Mouse (Mus musculus) heart, postnatal 0 days (tissue): ENCODE measurements at regions not wholly inside any gene's neighbourhood (a gene's known extent, or its start where the extent isn't known, plus 50 kb on each side); places are given as distances from the start of the nearest gene placed in this dataset.

ENCODE experiments used
- ATAC-seq: fragments of 200-750 bp; cut with Nextera tagmentation; 2 replicates; pipeline ENCODE4 v1.8.0; 2017; ENCODE audit warnings: low read depth, moderate number of reproducible peaks, moderate library complexity; ENCODE audit not compliant: insufficient read depth
- DNase-seq: peaks from one replicate; pipeline ENCODE4 v3.0.0-alpha.2; 2016; ENCODE audit warnings: low spot score
- H3K27ac ChIP-seq: fragments of 300-500 bp; sonication (generic); 2 replicates; pipeline ENCODE4 v1.5.1; 2014; ENCODE audit warnings: low read depth, mild to moderate bottlenecking
- H3K27me3 ChIP-seq: fragments of 300-500 bp; sonication (generic); 2 replicates; pipeline ENCODE4 v1.6.1; 2014; ENCODE audit warnings: low read length, mixed read lengths; ENCODE audit not compliant: control insufficient read depth, insufficient read depth
- H3K36me3 ChIP-seq: fragments of 300-500 bp; sonication (generic); replicated peaks from 2 replicates; pipeline ENCODE4 v1.6.1; 2014; ENCODE audit warnings: low read length, mixed read lengths; ENCODE audit not compliant: control insufficient read depth, insufficient read depth
- H3K4me1 ChIP-seq: fragments of 300-500 bp; sonication (generic); 2 replicates; pipeline ENCODE4 v1.6.1; 2014; ENCODE audit warnings: antibody characterized with exemption; ENCODE audit not compliant: control insufficient read depth, insufficient read depth
- H3K4me2 ChIP-seq: fragments of 300-500 bp; sonication (generic); 2 replicates; pipeline ENCODE4 v1.6.1; 2014; ENCODE audit warnings: low read depth, mild to moderate bottlenecking, low read length, moderate library complexity
- H3K4me3 ChIP-seq: fragments of 300-500 bp; sonication (generic); 2 replicates; pipeline ENCODE4 v1.5.1; 2014; ENCODE audit warnings: low read depth, low read length
- H3K9ac ChIP-seq: fragments of 300-500 bp; sonication (generic); replicated peaks from 2 replicates; pipeline ENCODE4 v1.6.1; 2014; ENCODE audit warnings: low read depth, low read length, mixed read lengths
- H3K9me3 ChIP-seq: fragments of 300-500 bp; sonication (generic); replicated peaks from 2 replicates; pipeline ENCODE4 v1.6.1; 2016; ENCODE audit warnings: low read length; ENCODE audit not compliant: control insufficient read depth
- CTCF ChIP-seq: IDR thresholded peaks from 2 replicates; pipeline ENCODE4 v1.5.1; 2016; ENCODE audit warnings: antibody characterized with exemption, control low read depth, low read depth
- EP300 ChIP-seq: IDR thresholded peaks from 2 replicates; pipeline ENCODE4 v1.6.1; 2016; ENCODE audit warnings: antibody characterized with exemption, low read depth
- WGBS: fragments of 180-500 bp; shearing (Covaris S2); extraction: QIAGEN DNeasy Blood & Tissue Kit; methylation state at CpG from one replicate; pipeline ENCODE4 v1.1.7; 2014; 5-methylcytosine and 5-hydroxymethylcytosine counted together

GRCm38 (mm10) chr15:7521611-7522010 lies 123.4 kb upstream of the Egflam start:
- Histone ChIP-seq H3K9me3 (no peaks in the 10 kb centered on the region), H3K4me3 (no peak overlapping the region), H3K27me3 (no peaks in the 10 kb centered on the region), H3K9ac (no peak overlapping the region), H3K36me3 (no peaks in the 10 kb centered on the region), H3K4me1 (no peaks in the 10 kb centered on the region), H3K27ac (no peak overlapping the region), H3K4me2 (no peak overlapping the region)
- WGBS = 64% methylated on average over 9 of the region's 9 CpGs
- TF ChIP-seq EP300 (no peak), CTCF (no peak)
- DNase-seq = no peak
- ATAC-seq = no peak

DNA sequence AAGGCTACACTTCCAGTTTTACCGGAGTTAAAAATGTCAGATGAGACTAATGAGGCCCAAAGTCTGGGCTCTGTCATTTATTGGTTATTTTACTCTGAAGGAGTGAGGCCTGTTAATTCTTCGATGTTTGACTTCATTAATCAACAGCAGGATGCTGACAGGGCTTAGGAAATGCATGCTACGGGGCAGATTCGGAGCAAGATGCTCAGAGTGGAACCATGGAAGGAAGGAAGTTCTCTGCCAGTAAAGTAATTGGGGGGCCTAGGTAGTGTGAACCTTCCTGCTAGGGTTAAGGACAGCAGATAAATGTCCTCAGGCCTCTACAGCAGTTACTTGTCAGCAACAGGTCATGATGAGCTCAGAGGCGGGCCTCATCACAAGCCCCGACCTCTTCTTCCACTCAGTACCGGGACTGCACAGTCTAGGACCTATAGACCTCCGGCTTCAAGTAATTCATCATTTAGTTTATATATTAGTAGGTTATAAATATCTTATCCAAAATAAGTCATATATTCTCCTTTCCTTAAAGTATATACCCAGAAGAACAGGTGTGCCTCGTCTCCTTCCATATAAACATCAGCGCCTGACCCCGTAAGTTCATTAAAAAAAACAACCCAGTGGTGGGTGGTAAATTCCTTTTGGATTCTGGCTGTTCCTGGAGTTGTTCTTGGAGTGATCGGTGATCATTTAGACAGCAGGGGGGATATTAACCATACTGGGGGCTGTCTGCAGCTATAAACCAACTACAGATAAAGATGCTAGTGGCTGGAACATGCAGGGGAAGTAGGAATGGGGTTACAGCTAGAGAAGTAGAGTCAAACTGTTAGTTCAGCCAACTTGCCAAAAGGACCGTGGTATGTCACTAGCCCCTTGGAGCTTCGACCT lies 124.9 kb upstream of the Egflam start:
- Histone ChIP-seq H3K27ac (no peak overlapping the region), H3K36me3 (no peaks in the 10 kb centered on the region), H3K4me3 (no peak overlapping the region), H3K4me2 (no peak overlapping the region), H3K9ac (no peak overlapping the region), H3K27me3 (no peaks in the 10 kb centered on the region), H3K4me1 (no peaks in the 10 kb centered on the region), H3K9me3 (no peaks in the 10 kb centered on the region)
- 73% methylated on average over 14 of the region's 14 CpGs for WGBS
- ATAC-seq = no peak
- no peak for TF ChIP-seq EP300
- TF ChIP-seq CTCF = no peak
- no peak for DNase-seq

- no peaks in the 10 kb centered on the region for H3K9me3 ChIP-seq
- H3K4me2 ChIP-seq = no peak overlapping the region
- H3K4me3 ChIP-seq = no peak overlapping the region
- H3K27me3 ChIP-seq = 0 out of 2 replicates have a peak, but pooled peaks cover 4% of the 10 kb centered on the region
- no peak for DNase-seq
- ATAC-seq = no peak
- peaks cover 10% of the 10 kb centered on the region for H3K4me1 ChIP-seq
- WGBS = 22% methylated on average over 5 of the region's 5 CpGs
- H3K9ac ChIP-seq = no peak overlapping the region
- H3K36me3 ChIP-seq = no peaks in the 10 kb centered on the region
- H3K27ac ChIP-seq = no peak overlapping the region
- TF ChIP-seq CTCF (no peak), EP300 (no peak)
These were observed 132.9 kb upstream of the Egflam start for GRCm38 (mm10) chr15:7530959-7531588.

DNA sequence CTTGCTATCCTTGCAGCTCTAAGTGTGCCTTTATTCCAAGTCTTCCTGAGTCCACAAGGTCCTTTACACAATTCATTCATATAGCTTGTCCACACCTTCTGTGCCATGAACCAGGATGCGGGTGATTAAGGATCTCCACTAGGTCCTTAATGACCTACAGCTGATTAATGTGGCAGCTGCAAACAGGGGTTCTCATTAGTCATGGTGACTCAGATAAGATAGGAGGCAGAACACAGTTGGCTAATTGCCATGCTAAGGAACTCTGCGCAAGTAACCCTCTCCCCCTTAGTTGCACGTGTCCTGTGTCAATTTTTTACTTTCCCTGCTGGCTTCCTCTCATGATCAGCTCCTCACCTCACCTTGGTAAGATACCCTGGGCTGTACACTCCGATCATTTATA lies 139.7 kb upstream of the Egflam start:
- H3K27me3 ChIP-seq = no peaks in the 10 kb centered on the region
- no peak overlapping the region for H3K4me2 ChIP-seq
- H3K36me3 ChIP-seq = no peaks in the 10 kb centered on the region
- no peaks in the 10 kb centered on the region for H3K4me1 ChIP-seq
- H3K4me3 ChIP-seq = no peak overlapping the region
- no peak overlapping the region for H3K27ac ChIP-seq
- 31% methylated on average over 4 of the region's 4 CpGs for WGBS
- ATAC-seq (no peak), DNase-seq (no peak)
- H3K9me3 ChIP-seq = no peaks in the 10 kb centered on the region
- no peak overlapping the region for H3K9ac ChIP-seq
- TF ChIP-seq CTCF = no peak
- no peak for TF ChIP-seq EP300

DNA sequence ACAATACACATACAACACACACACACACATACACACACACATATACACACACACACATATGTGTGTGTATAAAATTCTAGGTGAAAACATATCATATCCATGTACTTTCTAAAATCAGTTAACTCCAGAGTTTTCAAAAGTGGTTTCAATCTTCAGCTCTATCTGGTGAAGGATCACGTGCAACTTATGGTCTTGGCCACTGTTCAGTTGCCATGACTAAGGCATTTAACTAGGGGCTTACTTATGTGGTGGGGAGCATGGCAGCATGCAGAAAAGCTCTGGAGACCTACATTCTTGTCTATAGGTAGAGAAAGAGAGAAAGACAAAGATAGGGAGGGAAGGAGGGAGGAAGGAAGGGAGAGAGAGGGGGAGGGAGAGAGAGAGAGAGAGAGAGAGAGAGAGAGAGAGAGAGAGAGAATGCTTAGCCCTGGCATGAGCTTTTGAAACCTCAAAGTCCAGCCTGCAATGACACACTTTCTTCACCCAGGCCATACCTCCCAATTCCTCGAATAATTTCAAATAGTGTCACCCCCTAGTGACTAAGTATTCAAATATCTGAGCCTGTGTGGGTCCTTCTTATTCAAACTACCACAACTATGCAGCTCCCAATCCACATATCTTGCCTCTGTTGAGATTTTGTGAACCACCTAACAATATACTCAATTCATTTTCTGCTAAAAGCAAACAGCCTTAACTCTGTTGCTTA lies 155.1 kb upstream of the Egflam start:
- no peak overlapping the region for H3K4me3 ChIP-seq
- ATAC-seq = no peak
- no peaks in the 10 kb centered on the region for H3K9me3 ChIP-seq
- no peaks in the 10 kb centered on the region for H3K4me1 ChIP-seq
- no peak for TF ChIP-seq CTCF
- TF ChIP-seq EP300 = no peak
- H3K27ac ChIP-seq = no peak overlapping the region
- no peaks in the 10 kb centered on the region for H3K36me3 ChIP-seq
- H3K4me2 ChIP-seq = no peak overlapping the region
- no peak overlapping the region for H3K9ac ChIP-seq
- 79% methylated on average over 2 of the region's 2 CpGs for WGBS
- no peak for DNase-seq
- 0 out of 2 replicates have a peak, but pooled peaks cover 4% of the 10 kb centered on the region for H3K27me3 ChIP-seq
